Mouse (Mus musculus) embryo, embryonic 11.5 days (tissue): ENCODE measurements around the gene Chmp4b.

ENCODE experiments used
- DNase-seq: peaks from one replicate; pipeline ENCODE4 v3.0.0-alpha.2; 2012; ENCODE audit warnings: low read depth, low spot score

Chmp4b gene

DNA sequence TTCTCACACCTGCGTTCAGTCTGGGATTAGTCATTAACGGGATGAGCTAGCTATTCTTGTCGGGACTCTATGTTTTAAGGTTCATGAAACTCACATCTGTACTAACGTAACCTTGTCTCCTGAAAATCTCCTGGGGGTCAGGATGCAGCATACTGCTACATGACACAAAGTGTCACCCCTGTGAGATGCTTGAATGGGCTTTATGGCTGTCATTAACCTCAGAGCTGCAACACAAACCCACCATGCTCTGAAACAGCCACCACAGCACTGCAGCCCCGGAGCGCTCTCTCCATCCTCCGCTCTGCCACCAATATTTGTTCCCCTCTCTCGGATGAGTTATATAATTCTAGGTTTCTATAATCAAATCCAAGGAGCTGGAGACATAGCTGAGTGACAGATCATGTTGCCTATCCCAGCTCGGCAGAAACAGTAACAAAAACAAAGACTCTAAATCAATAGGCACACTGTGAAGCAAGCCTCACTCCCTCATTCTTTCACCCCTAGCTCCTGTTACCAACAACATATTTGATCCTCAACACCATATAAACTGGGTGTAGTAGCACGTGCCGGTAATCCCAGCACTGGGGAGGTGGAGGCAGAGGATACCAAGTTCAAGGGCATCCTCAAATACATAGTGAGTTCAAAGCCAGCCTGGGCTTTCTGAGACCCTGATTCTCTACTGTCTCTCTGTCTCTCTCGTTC, 67.5 kb downstream of the Chmp4b start:
- DNase-seq = no peak

DNA sequence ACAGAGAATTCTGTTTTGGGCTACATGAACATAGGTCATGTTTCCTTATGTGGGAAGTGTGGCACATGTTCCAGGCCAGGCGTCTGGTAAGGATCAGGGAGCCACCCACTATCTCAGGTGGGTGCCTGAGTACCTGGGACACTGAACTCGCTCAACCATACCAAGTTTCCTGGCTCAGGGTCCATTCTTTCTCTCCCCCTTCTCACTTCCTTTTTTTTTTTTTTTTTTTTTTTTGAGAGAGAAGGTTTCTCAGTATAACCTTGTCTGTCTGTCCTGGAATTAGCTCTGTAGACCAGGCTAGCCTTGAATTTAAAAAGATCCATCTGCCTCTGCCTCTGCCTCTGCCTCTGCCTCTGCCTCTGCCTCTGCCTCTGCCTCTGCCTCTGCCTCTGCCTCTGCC, 68.8 kb downstream of the Chmp4b start:
- DNase-seq = no peak

DNA sequence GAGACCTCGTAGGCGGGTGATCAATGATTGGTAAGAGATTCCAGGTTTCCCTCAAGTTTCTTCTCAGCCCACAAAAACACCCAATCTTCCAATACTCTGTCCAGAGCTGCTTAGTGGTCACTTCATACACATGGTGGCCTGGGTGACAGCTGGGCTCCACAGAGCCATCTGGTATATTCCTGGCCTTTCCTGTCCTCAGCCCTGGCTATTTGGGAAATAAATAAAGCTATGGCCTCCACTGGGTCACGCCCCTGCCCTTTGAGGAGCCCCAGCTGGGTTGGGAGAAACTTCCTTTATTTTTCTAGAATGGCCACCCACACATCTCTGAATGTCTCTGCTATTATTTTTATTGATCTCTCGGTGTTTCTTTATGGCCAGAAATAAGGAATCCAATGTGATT, 72.0 kb downstream of the Chmp4b start:
- no peak for DNase-seq

DNA sequence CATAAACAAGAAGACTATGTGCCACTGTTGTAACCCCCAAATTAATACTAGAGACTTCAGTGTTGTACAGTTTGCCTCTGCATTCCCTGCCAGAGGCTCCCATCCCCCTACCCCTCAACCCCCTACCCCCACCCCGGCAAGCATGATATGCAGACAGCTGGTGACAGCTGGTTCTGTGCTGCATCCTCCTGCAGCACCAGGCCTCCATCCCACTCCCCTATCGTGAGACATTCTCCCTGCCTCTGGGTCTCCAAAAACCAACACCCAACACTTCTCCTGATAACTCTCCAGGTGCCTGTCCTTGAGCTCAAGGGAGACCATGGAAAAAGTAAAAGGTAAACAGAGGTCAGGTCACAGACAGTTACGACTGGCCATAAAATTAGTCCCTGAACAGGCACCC, 78.2 kb downstream of the Chmp4b start:
- DNase-seq = no peak

DNA sequence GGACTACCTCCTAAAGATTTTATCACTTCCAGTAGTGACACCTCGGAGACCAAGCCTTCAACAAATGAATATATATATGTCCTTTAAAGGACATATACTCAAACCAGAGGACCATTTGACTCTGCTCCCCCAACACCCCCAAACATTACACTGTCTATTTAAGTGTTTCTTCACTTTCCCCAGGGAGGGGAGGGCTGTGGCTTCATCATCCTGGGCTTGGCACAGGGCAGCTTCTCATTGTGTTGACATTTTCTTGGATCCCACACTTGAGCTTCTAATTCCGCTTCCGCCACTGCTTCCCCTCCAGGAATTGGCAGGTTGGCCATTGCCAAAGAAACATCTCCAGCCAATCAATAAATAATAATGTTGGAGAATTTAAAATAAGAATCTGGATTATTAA, 79.3 kb downstream of the Chmp4b start:
- no peak for DNase-seq

DNA sequence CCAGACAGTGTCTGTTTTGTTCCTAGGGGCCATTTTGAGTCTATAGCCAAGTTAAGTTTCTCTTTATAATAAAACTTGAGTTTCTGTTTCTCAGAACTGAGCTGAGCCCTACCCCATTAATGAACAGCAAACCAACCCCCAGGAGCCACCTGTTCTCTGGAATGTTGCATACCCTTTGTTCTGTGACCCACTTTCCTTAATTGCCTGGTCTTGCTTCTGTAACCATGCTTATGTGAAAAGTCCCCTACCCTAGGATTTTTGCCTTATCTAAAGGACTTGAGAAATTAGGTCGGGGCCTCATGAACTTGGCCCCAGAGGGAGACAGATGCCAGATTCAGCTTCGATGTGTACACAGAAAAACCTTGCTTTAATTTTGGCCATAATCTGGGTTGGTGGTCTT, 80.4 kb downstream of the Chmp4b start:
- no peak for DNase-seq

DNA sequence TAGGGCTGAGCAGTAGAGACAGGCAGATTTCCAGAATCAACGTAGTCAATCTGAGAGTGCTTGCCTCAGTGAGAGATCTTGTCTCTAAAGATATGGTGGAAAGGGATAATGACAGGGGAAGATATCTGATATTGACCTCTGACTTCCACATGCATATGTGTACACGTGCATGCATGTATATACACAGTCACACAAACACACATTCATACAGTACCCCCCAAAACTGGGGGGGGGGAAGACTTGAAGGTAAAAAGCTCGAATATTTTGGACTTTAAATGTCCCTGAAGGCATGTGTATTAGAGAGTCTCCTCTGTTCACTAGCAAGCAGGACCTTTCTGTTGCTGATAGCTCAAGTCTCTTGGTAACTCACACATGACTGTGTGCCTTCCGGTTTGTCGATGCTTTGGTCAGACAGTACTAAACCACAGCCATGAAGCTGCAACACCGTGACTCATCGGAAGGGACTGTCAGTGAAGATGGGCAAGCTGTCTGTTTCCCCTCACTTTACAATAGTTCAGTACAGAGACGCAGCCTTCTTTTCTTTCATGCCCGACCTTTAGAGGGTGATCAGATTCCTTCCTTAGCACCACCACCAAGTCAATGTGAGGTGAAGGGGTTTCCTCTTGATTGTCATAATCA, 81.1 kb downstream of the Chmp4b start:
- no peak for DNase-seq

DNA sequence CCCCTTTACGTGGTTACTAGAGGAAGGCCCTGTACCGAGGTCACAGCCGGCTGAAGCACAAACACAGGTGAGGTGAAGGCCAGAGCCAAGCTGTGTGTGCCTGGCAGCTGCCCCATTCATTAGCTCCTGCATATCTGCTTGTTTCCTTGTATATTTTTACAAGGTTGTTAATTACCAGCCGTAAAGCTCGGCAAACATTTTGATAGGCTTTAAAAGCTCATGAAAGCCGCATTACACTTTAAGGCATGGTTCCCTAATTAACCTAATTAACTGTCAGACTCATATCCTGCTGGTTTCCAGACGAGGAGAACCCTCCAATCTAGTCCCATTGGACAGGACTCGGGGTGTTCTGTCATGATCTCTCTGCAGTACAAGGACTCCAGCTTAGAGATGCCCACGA, 83.5 kb downstream of the Chmp4b start:
- DNase-seq = no peak

DNA sequence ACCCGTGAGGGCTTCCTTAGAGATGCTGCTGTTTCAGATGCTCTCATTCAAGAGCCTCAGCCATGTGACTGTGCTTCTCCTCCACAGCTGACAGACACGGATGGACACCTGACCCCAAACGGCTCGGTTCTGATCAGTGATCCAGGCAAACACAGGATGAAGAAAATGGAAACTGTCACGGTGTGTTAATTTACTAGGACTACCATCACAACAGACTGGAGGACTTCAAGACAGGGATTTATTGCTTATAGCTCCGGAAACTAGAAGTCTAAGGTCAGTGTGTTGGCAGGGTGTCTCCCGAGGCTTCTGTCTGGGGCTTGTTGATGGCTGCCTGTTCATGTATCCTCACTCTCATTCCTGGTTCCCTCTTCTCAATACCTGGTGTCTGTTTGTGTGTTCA, 83.9 kb downstream of the Chmp4b start:
- no peak for DNase-seq

DNA sequence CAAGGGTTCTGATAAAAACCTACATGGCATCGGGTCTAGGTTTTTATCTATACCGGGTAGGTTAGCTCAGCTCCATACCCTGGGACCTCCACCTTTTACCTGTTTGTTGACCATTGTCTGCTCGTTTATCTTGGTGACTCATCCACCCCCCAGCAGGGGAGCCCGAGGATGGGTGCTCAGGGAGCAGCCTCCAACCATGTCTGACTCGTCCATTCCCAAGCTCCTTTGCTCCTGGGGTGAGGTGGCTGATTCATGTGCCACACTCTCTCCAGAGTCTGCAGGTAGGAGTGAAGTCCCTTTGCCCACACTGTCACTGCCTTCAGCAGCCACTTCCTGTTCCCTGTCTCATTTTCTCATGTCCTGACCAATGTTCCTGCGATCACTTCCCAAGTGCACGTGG, 84.5 kb downstream of the Chmp4b start:
- DNase-seq = no peak

DNA sequence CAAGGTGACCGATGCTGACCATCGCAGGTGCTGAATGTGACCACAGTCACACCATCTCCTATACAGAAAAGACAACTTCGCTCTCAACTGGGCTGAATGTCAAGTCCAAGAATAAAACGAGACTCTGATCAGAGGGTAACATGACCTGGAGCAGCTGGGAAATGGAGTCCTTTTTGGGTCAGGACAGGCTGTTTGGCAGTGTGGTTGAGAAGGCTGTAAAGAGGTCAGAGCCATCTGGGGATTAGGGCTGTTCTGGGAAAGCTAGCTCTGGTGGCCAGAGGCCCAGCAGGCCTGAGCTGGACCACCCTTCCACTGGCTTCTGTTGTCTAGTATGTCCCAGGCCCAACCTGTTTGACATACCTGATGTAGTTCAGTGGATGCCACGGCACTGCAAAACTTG, 87.1 kb downstream of the Chmp4b start:
- no peak for DNase-seq

DNA sequence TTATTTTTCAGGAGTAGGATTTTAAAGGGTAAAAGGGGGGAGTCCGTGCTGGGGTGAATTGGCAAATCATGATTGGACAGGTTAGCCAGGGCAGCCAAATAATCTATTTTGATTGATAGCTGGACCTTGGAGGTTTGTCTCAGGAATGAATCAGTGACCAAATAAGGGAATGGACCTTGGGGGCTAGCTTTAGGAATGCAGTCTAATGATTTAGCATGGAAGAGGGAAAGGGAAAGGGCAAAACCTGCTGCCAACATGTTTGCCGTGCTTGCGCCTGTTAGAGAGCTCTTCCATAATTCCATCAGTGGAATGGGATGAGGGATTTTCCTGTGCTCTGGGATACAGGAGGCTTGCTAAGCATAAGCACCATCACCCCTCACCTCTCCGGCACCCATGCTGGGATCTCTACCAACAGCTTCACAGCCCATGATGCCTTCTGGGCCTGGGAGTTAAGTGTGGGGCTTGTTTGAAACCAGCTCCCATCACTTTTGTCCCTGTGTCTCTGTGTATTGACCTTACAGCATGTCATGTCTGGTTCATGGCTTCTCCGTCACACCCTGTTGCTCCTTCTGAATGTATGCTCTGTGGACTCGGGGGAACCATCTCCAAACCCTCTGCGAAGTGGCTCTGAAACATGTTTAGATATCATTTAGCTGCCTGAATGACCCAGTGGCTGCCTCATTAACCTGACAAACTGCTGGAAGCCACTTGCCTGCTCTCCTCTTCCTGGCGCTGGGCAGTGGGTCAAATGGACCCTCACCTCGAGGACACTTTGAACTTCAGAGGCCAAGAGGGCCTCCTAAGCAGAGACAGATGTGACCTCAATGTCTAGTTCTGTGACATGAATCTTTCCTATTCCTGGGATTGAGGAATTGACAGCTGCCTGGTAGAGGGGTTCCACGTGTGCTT, 91.7 kb downstream of the Chmp4b start:
- no peak for DNase-seq

DNA sequence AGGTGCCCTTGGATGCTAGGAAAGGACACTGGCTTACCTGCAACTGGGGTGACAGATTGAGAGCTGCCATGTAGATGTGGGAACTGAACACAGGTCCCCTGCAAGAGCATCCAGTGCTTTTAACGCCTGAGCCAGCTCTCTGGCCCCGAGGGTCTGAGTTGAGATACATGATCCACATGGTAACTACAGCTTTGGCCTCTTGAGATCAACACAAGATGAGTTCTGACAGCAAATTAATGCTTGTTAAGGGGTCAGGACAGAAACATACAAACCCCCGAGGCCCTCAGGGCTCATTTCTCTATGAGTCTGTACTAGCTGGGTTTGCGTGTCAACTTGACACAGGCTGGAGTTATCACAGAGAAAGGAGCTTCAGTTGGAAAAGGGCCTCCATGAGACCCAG, 92.4 kb downstream of the Chmp4b start:
- DNase-seq = no peak
